Mouse (Mus musculus): Measurements from ENCODE around the gene Tnip2.

DNA sequence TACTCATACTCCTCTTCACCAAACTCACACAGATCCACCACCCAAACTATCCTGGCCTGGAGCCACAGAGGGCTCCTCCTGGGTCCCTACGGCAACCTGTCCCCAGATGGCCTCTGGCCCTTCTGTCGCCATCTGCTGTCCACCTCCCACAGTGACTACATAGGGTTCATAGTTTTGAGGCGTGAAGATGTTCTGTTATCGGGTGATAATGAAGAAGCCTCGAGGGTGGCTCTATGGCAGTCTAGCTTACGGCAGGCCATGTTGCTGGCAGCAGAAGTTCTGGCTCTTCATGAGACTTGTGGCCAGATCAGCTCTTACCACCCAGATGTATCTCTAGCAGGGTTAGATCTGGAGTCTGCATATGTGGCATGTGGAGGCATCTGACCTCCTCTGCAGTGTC is 11.0 kb downstream of the Tnip2 start:
- TF ChIP-seq CTCF (IDR thresholded peaks at IDR 0.05; ENCODE audit: borderline replicate concordance, control insufficient read depth, extremely low read depth, insufficient read depth, low read length, poor library complexity) (no peak), POLR2A (IDR thresholded peaks at IDR 0.05; ENCODE audit: control insufficient read depth, extremely low read depth, insufficient read depth, low read length, poor library complexity) (no peak)
